Mouse (Mus musculus): ENCODE data around the gene Dab2ip. TPM values are rescaled to one million over a fixed set of nuclear protein-coding genes. Genes with fewer than 3 reads are reported as not detected.

Gene Dab2ip
- polyA plus RNA-seq, 1 experiment from 2014 or later, result 46.6 TPM

GRCm38 (mm10) chr2:35616891-35617658 is 59.0 kb downstream of the Dab2ip start:
- H3K9me3 ChIP-seq (ENCODE audit: control insufficient read depth, low read length), result no peaks in the 10 kb centered on the region
- H3K4me1 ChIP-seq (ENCODE audit: control insufficient read depth in 2 of 2, insufficient read depth in 2 of 2, low read length in 2 of 2), result peaks cover 80 to 81% of the 10 kb centered on the region in 2 experiments
- no peak overlapping the region for H3K9ac ChIP-seq (ENCODE audit: low read length)
- WGBS, result 53% methylated on average over 6 of the region's 6 CpGs
- no peak overlapping the region for H3K4me3 ChIP-seq (ENCODE audit: control insufficient read depth in 1 of 2, insufficient read depth in 1 of 2, low read depth in 1 of 2, low read length in 2 of 2)
- ATAC-seq (ENCODE audit: insufficient number of reproducible peaks, insufficient read depth, low FRiP score, low read depth), result peak; percentile 15; the same call in 1 of the 2 replicates
- H3K27me3 ChIP-seq (ENCODE audit: control insufficient read depth, insufficient read depth, low read length), result no peaks in the 10 kb centered on the region
- H3K36me3 ChIP-seq (ENCODE audit: control insufficient read depth, insufficient read depth, low read length), result no peaks in the 10 kb centered on the region
- H3K27ac ChIP-seq (replicated peaks in 1 of 2; ENCODE audit: control insufficient read depth in 1 of 2, insufficient read depth in 1 of 2, low read depth in 2 of 2, low read length in 2 of 2), result peak overlapping the region; percentile 29 to 70
- no peak overlapping the region for H3K4me2 ChIP-seq (ENCODE audit: low read length)

- WGBS, result 57% methylated on average over 7 of the region's 7 CpGs
- Histone ChIP-seq H3K9me3 (ENCODE audit: control insufficient read depth, low read length) (no peaks in the 10 kb centered on the region), H3K36me3 (ENCODE audit: control insufficient read depth, insufficient read depth, low read length) (no peaks in the 10 kb centered on the region), H3K4me1 (ENCODE audit: control insufficient read depth in 2 of 2, insufficient read depth in 2 of 2, low read length in 2 of 2) (peaks cover 79% of the 10 kb centered on the region in 2 experiments), H3K4me2 (ENCODE audit: low read length) (no peak overlapping the region), H3K4me3 (ENCODE audit: control insufficient read depth in 1 of 2, insufficient read depth in 1 of 2, low read depth in 1 of 2, low read length in 2 of 2) (no peak overlapping the region), H3K27me3 (ENCODE audit: control insufficient read depth, insufficient read depth, low read length) (no peaks in the 10 kb centered on the region), H3K9ac (ENCODE audit: low read length) (peak overlapping the region; percentile 25; the same call in 1 of the 2 replicates), H3K27ac (replicated peaks in 1 of 2; ENCODE audit: control insufficient read depth in 1 of 2, insufficient read depth in 1 of 2, low read depth in 2 of 2, low read length in 2 of 2) (peak overlapping the region in 1 of 2 experiments; percentile 43; a peak in 2 of 4 replicates)
- ATAC-seq (ENCODE audit: insufficient number of reproducible peaks, insufficient read depth, low FRiP score, low read depth), result no peak
Measured at GRCm38 (mm10) chr2:35618981-35619380, 60.9 kb downstream of the Dab2ip start.

- Histone ChIP-seq H3K4me3 (ENCODE audit: control insufficient read depth in 1 of 2, insufficient read depth in 1 of 2, low read depth in 1 of 2, low read length in 2 of 2) (no peak overlapping the region), H3K27me3 (ENCODE audit: control insufficient read depth, insufficient read depth, low read length) (no peaks in the 10 kb centered on the region), H3K9me3 (ENCODE audit: control insufficient read depth, low read length) (no peaks in the 10 kb centered on the region), H3K4me2 (ENCODE audit: low read length) (peak overlapping the region; percentile 59), H3K36me3 (ENCODE audit: control insufficient read depth, insufficient read depth, low read length) (no peaks in the 10 kb centered on the region), H3K4me1 (ENCODE audit: control insufficient read depth in 2 of 2, insufficient read depth in 2 of 2, low read length in 2 of 2) (peaks cover 79% of the 10 kb centered on the region in 2 experiments), H3K9ac (ENCODE audit: low read length) (peak overlapping the region; percentile 64; the same call in 1 of the 2 replicates), H3K27ac (replicated peaks in 1 of 2; ENCODE audit: control insufficient read depth in 1 of 2, insufficient read depth in 1 of 2, low read depth in 2 of 2, low read length in 2 of 2) (peak overlapping the region; percentile 42 to 43)
- no peak for ATAC-seq (ENCODE audit: insufficient number of reproducible peaks, insufficient read depth, low FRiP score, low read depth)
- 29% methylated on average over 2 of the region's 2 CpGs for WGBS
Measured at GRCm38 (mm10) chr2:35619532-35619931, 61.5 kb downstream of the Dab2ip start.

- peak; percentile 38; the same call in 1 of the 2 replicates for ATAC-seq (ENCODE audit: insufficient number of reproducible peaks, insufficient read depth, low FRiP score, low read depth)
- peaks cover 8% of the 10 kb centered on the region; the same call in 1 of the 2 replicates for H3K36me3 ChIP-seq (ENCODE audit: control insufficient read depth, insufficient read depth, low read length)
- H3K9me3 ChIP-seq (ENCODE audit: control insufficient read depth, low read length), result no peaks in the 10 kb centered on the region
- no peaks in the 10 kb centered on the region for H3K27me3 ChIP-seq (ENCODE audit: control insufficient read depth, insufficient read depth, low read length)
- peak overlapping the region in 1 of 2 experiments; percentile 24; a peak in 3 of 4 replicates for H3K4me3 ChIP-seq (ENCODE audit: control insufficient read depth in 1 of 2, insufficient read depth in 1 of 2, low read depth in 1 of 2, low read length in 2 of 2)
- 23% methylated on average over 7 of the region's 7 CpGs for WGBS
- H3K9ac ChIP-seq (ENCODE audit: low read length), result peak overlapping the region; percentile 64
- peak overlapping the region; percentile 59 for H3K4me2 ChIP-seq (ENCODE audit: low read length)
- peaks cover 81 to 88% of the 10 kb centered on the region in 2 experiments for H3K4me1 ChIP-seq (ENCODE audit: control insufficient read depth in 2 of 2, insufficient read depth in 2 of 2, low read length in 2 of 2)
- peak overlapping the region; percentile 11 to 43; a peak in 3 of 4 replicates for H3K27ac ChIP-seq (replicated peaks in 1 of 2; ENCODE audit: control insufficient read depth in 1 of 2, insufficient read depth in 1 of 2, low read depth in 2 of 2, low read length in 2 of 2)
Measured at GRCm38 (mm10) chr2:35620364-35621224, 62.5 kb downstream of the Dab2ip start.

- H3K9ac ChIP-seq (ENCODE audit: low read length), result peak overlapping the region; percentile 86; the same call in 1 of the 2 replicates
- peak overlapping the region; percentile 81 for H3K4me2 ChIP-seq (ENCODE audit: low read length)
- WGBS, result 65% methylated on average over 2 of the region's 2 CpGs
Measured at GRCm38 (mm10) chr2:35621225-35621519, 63.1 kb downstream of the Dab2ip start.

GRCm38 (mm10) chr2:35621796-35622195 is 63.7 kb downstream of the Dab2ip start:
- Histone ChIP-seq H3K27me3 (ENCODE audit: control insufficient read depth, insufficient read depth, low read length) (no peaks in the 10 kb centered on the region), H3K9me3 (ENCODE audit: control insufficient read depth, low read length) (no peaks in the 10 kb centered on the region), H3K4me2 (ENCODE audit: low read length) (peak overlapping the region; percentile 81), H3K36me3 (ENCODE audit: control insufficient read depth, insufficient read depth, low read length) (peaks cover 9% of the 10 kb centered on the region; the same call in 1 of the 2 replicates), H3K9ac (ENCODE audit: low read length) (peak overlapping the region; percentile 86), H3K4me1 (ENCODE audit: control insufficient read depth in 2 of 2, insufficient read depth in 2 of 2, low read length in 2 of 2) (peaks cover 89 to 90% of the 10 kb centered on the region in 2 experiments), H3K27ac (replicated peaks in 1 of 2; ENCODE audit: control insufficient read depth in 1 of 2, insufficient read depth in 1 of 2, low read depth in 2 of 2, low read length in 2 of 2) (peak overlapping the region; percentile 43 to 59), H3K4me3 (ENCODE audit: control insufficient read depth in 1 of 2, insufficient read depth in 1 of 2, low read depth in 1 of 2, low read length in 2 of 2) (peak overlapping the region; percentile 67 to 74)
- WGBS, result under 1% methylated on average over 39 of the region's 41 CpGs
- ATAC-seq (ENCODE audit: insufficient number of reproducible peaks, insufficient read depth, low FRiP score, low read depth), result peak; percentile 72

More at GRCm38 (mm10) chr2:35621225-35621519, 63.1 kb downstream of the Dab2ip start:
- no peaks in the 10 kb centered on the region for H3K27me3 ChIP-seq (ENCODE audit: control insufficient read depth, insufficient read depth, low read length)
- H3K36me3 ChIP-seq (ENCODE audit: control insufficient read depth, insufficient read depth, low read length), result peaks cover 9% of the 10 kb centered on the region; the same call in 1 of the 2 replicates
- no peak for ATAC-seq (ENCODE audit: insufficient number of reproducible peaks, insufficient read depth, low FRiP score, low read depth)
- H3K27ac ChIP-seq (replicated peaks in 1 of 2; ENCODE audit: control insufficient read depth in 1 of 2, insufficient read depth in 1 of 2, low read depth in 2 of 2, low read length in 2 of 2), result 0 out of 4 replicates have a peak overlapping the region, but pooled peaks of 1 of the 2 experiments have one; percentile 43
- peaks cover 83 to 90% of the 10 kb centered on the region in 2 experiments for H3K4me1 ChIP-seq (ENCODE audit: control insufficient read depth in 2 of 2, insufficient read depth in 2 of 2, low read length in 2 of 2)
- H3K9me3 ChIP-seq (ENCODE audit: control insufficient read depth, low read length), result no peaks in the 10 kb centered on the region
- no peak overlapping the region for H3K4me3 ChIP-seq (ENCODE audit: control insufficient read depth in 1 of 2, insufficient read depth in 1 of 2, low read depth in 1 of 2, low read length in 2 of 2)

Data from heart, embryonic 14.5 days (tissue).